Mouse (Mus musculus): ENCODE results near the gene Pla2g15.

Pla2g15 gene

GRCm38 (mm10) chr8:106134751-106135571 lies 15.2 kb upstream of the Pla2g15 start:
- no peak for DNase-seq (ENCODE audit: low spot score)

GRCm38 (mm10) chr8:106135672-106136071 lies 14.5 kb upstream of the Pla2g15 start:
- DNase-seq (ENCODE audit: low spot score), result no peak

GRCm38 (mm10) chr8:106136156-106137130 lies 13.8 kb upstream of the Pla2g15 start, which contains the start of gene Esrp2:
TSS of gene Esrp2 (minus strand) at chr8:106136974.
- peak; percentile 36 for DNase-seq (ENCODE audit: low spot score)

GRCm38 (mm10) chr8:106137218-106137905 lies 12.8 kb upstream of the Pla2g15 start:
- DNase-seq (ENCODE audit: low spot score), result no peak

- peak; percentile 48 for DNase-seq (ENCODE audit: low spot score)
Observed at GRCm38 (mm10) chr8:106137906-106138477, 12.2 kb upstream of the Pla2g15 start.

- DNase-seq (ENCODE audit: low spot score), result no peak
Observed at GRCm38 (mm10) chr8:106138616-106139015, 11.6 kb upstream of the Pla2g15 start.

GRCm38 (mm10) chr8:106140191-106140590 lies 10.0 kb upstream of the Pla2g15 start:
- no peak for DNase-seq (ENCODE audit: low spot score)

- DNase-seq (ENCODE audit: low spot score), result peak; percentile 91
Observed at GRCm38 (mm10) chr8:106140769-106141168, 9.4 kb upstream of the Pla2g15 start.

GRCm38 (mm10) chr8:106145331-106145730 lies 4.9 kb upstream of the Pla2g15 start:
- DNase-seq (ENCODE audit: low spot score), result no peak

- no peak for DNase-seq (ENCODE audit: low spot score)
Observed at GRCm38 (mm10) chr8:106146014-106146413, 4.2 kb upstream of the Pla2g15 start.

GRCm38 (mm10) chr8:106147868-106148565 lies 2.2 kb upstream of the Pla2g15 start:
- DNase-seq (ENCODE audit: low spot score), result no peak

GRCm38 (mm10) chr8:106149025-106149424 lies 1.2 kb upstream of the Pla2g15 start:
- DNase-seq (ENCODE audit: low spot score), result no peak

GRCm38 (mm10) chr8:106150653-106151000 lies 428 bp downstream of the Pla2g15 start:
- no peak for DNase-seq (ENCODE audit: low spot score)

GRCm38 (mm10) chr8:106151041-106151440 lies 842 bp downstream of the Pla2g15 start:
- no peak for DNase-seq (ENCODE audit: low spot score)

GRCm38 (mm10) chr8:106152876-106153275 lies 2.7 kb downstream of the Pla2g15 start:
- no peak for DNase-seq (ENCODE audit: low spot score)

GRCm38 (mm10) chr8:106157419-106157818 lies 7.2 kb downstream of the Pla2g15 start:
- DNase-seq (ENCODE audit: low spot score), result no peak

GRCm38 (mm10) chr8:106158381-106158780 lies 8.2 kb downstream of the Pla2g15 start:
- no peak for DNase-seq (ENCODE audit: low spot score)

- DNase-seq (ENCODE audit: low spot score), result no peak
Observed at GRCm38 (mm10) chr8:106159876-106160275, 9.7 kb downstream of the Pla2g15 start.

- DNase-seq (ENCODE audit: low spot score), result no peak
Observed at GRCm38 (mm10) chr8:106163251-106163650, 13.1 kb downstream of the Pla2g15 start.

- DNase-seq (ENCODE audit: low spot score), result peak; percentile 81
Observed at GRCm38 (mm10) chr8:106165460-106165859, 15.3 kb downstream of the Pla2g15 start.

GRCm38 (mm10) chr8:106168356-106169016 lies 18.3 kb downstream of the Pla2g15 start, which contains the start of gene Slc7a6:
TSS of gene Slc7a6 (plus strand) at chr8:106168857.
- DNase-seq (ENCODE audit: low spot score), result peak; percentile 89
